Mouse (Mus musculus) lung, adult 2 months (tissue): ENCODE data around the gene Cd8b1.

ENCODE experiments used
- CTCF ChIP-seq: fragments of 200-500 bp; IDR thresholded peaks from 2 replicates; pipeline ENCODE4 v1.5.1; 2011; ENCODE audit warnings: mild to moderate bottlenecking, low read length, control low read depth; ENCODE audit not compliant: insufficient read depth
- POLR2A ChIP-seq: fragments of 200-500 bp; IDR thresholded peaks from 2 replicates; pipeline ENCODE4 v1.6.1; 2011; ENCODE audit warnings: low read depth, mild to moderate bottlenecking, control low read depth, low read length, borderline replicate concordance; ENCODE audit errors: extremely low read depth

DNA sequence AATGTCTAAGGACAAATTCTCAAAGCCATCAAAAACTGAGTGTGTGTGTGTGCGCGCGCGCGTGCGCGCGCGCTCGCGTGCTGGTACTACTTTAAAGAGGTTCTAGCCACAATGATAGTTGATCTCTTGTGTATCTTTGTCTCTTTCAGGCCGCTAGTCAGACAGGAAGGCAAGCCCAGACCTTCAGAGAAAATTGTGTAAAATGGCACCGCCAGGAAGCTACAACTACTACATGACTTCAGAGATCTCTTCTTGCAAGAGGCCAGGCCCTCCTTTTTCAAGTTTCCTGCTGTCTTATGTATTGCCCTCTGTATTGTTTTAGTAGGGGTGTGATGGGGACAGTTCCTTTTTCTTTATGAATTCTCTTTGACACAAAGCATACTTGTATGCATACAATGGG lies 54.1 kb downstream of the Cd8b1 start:
- TF ChIP-seq POLR2A (no peak), CTCF (no peak)
